Mouse (Mus musculus) spleen, embryonic (tissue): Measurements from ENCODE around the gene Ap5b1.

Source experiments
- CTCF ChIA-PET: fragments of 350-600 bp; sonication (Branson Sonifier 250); formaldehyde crosslinking; loops from one replicate; lab custom pipeline; 2022; lab: Charles Lee

The Ap5b1 gene

GRCm38 (mm10) chr19:5608707-5609106, 40.9 kb downstream of the Ap5b1 start:
- CTCF ChIA-PET = no interaction called here

- CTCF ChIA-PET = no interaction called here
These were observed 41.3 kb downstream of the Ap5b1 start for GRCm38 (mm10) chr19:5609171-5609546.

- CTCF ChIA-PET = interaction anchor here (0.9 kb wide), 1 partner anchor 41 kb away, joined by 3 read pairs; no protein-coding TSS in a partner anchor
These were observed 42.0 kb downstream of the Ap5b1 start, which contains the start of gene Kat5 for GRCm38 (mm10) chr19:5609547-5610404. Gene Kat5, minus strand, starts transcription at chr19:5610237.

GRCm38 (mm10) chr19:5611973-5612372, 44.1 kb downstream of the Ap5b1 start:
- CTCF ChIA-PET = no interaction called here

- CTCF ChIA-PET = no interaction called here
These were observed 45.1 kb downstream of the Ap5b1 start for GRCm38 (mm10) chr19:5612762-5613411.

GRCm38 (mm10) chr19:5614953-5615352, 47.1 kb downstream of the Ap5b1 start:
- CTCF ChIA-PET = no interaction called here

GRCm38 (mm10) chr19:5620007-5620406, 52.2 kb downstream of the Ap5b1 start:
- CTCF ChIA-PET = no interaction called here
